Mouse (Mus musculus): ENCODE measurements at regions not wholly inside any gene's neighbourhood (a gene's known extent, or its start where the extent isn't known, plus 50 kb on each side); places are given as distances from the start of the nearest gene placed in this dataset.

DNA sequence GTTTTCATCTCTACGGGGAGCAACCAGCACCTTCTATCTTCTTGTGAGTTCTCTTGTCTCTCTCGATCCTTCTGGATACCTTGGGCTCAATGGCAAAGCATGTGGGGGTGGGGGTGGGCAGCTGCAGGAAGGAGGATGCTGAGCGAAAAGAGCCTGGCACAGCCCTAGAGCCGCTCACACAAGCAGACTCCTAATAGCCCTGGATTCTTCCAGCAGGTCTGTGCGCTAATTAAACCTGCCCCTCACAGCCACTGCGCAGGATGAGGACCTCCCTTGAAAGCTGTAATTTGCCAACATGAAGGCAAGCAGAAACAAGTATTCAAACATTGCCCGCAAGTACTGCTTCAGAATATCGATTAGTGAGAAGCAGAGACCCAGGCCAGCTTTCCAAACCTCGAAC, 53.1 kb upstream of the Kazn start:
- DNase-seq, result peak; percentile 33 to 41

GRCm38 (mm10) chr4:142291366-142291765, 52.2 kb upstream of the Kazn start:
- no peak for DNase-seq

Data from cerebellum, postnatal 10 days (tissue).